Mouse (Mus musculus) heart, postnatal 0 days (tissue): Measurements from ENCODE around the gene Tipin.

ENCODE experiments used
- CTCF ChIP-seq: IDR thresholded peaks from 2 replicates; pipeline ENCODE4 v1.5.1; 2016; ENCODE audit warnings: antibody characterized with exemption, control low read depth, low read depth
- EP300 ChIP-seq: IDR thresholded peaks from 2 replicates; pipeline ENCODE4 v1.6.1; 2016; ENCODE audit warnings: antibody characterized with exemption, low read depth

- TF ChIP-seq CTCF (no peak), EP300 (no peak)
Observed at GRCm38 (mm10) chr9:64252591-64253020, 28.8 kb upstream of the Tipin start.
